Mouse (Mus musculus) limb, embryonic 14.5 days (tissue): ENCODE results near the gene Tcte2. TPM values are rescaled to one million over a fixed set of nuclear protein-coding genes. Genes with fewer than 3 reads are reported as not detected.

Experiments
- ATAC-seq: fragments of 200-750 bp; cut with Nextera tagmentation; 2 replicates; pipeline ENCODE4 v1.8.0; 2017; ENCODE audit warnings: low read depth, moderate number of reproducible peaks, moderate TSS enrichment; ENCODE audit not compliant: low FRiP score
- DNase-seq: peaks from one replicate; pipeline ENCODE4 v3.0.0-alpha.2; 2015; ENCODE audit warnings: low spot score
- H3K27ac ChIP-seq: fragments of 300-500 bp; sonication (generic); replicated peaks from 2 replicates; pipeline ENCODE4 v1.5.1; 2014; ENCODE audit warnings: low read depth, mild to moderate bottlenecking, low read length, moderate library complexity, mixed read lengths
- H3K27me3 ChIP-seq: fragments of 300-500 bp; sonication (generic); 2 replicates; pipeline ENCODE4 v1.6.1; 2014; ENCODE audit warnings: low read length, mixed read lengths; ENCODE audit not compliant: control insufficient read depth, insufficient read depth
- H3K36me3 ChIP-seq: fragments of 300-500 bp; sonication (generic); 2 replicates; pipeline ENCODE4 v1.6.1; 2014; ENCODE audit warnings: mild to moderate bottlenecking, low read length, moderate library complexity, mixed read lengths; ENCODE audit not compliant: control insufficient read depth, insufficient read depth
- H3K4me1 ChIP-seq: fragments of 300-500 bp; sonication (generic); 2 replicates; pipeline ENCODE4 v1.6.1; 2014; ENCODE audit warnings: antibody characterized with exemption, low read length, mixed read lengths; ENCODE audit not compliant: control insufficient read depth, insufficient read depth
- H3K4me2 ChIP-seq: fragments of 300-500 bp; sonication (generic); replicated peaks from 2 replicates; pipeline ENCODE4 v1.6.1; 2014; ENCODE audit warnings: low read depth, mild to moderate bottlenecking, low read length, moderate library complexity; ENCODE audit not compliant: severe bottlenecking
- H3K4me3 ChIP-seq: fragments of 300-500 bp; sonication (generic); replicated peaks from 2 replicates; pipeline ENCODE4 v1.5.1; 2014; ENCODE audit warnings: low read length
- H3K9ac ChIP-seq: fragments of 300-500 bp; sonication (generic); 2 replicates; pipeline ENCODE4 v1.6.1; 2014; ENCODE audit warnings: mild to moderate bottlenecking, low read depth, low read length, moderate library complexity; ENCODE audit not compliant: severe bottlenecking
- H3K9me3 ChIP-seq: fragments of 300-500 bp; sonication (generic); 2 replicates; pipeline ENCODE4 v1.6.1; 2016; ENCODE audit warnings: low read length; ENCODE audit not compliant: control insufficient read depth
- POLR2A ChIP-seq: fragments of 200-500 bp; IDR thresholded peaks from 2 replicates; pipeline ENCODE4 v1.8.0; 2012; ENCODE audit warnings: inconsistent platforms, mild to moderate bottlenecking, moderate library complexity, borderline replicate concordance; ENCODE audit not compliant: insufficient read depth, insufficient read length; ENCODE audit errors: extremely low read depth
- WGBS: fragments of 180-500 bp; shearing (Covaris S2); extraction: QIAGEN DNeasy Blood & Tissue Kit; methylation state at CpG from one replicate; pipeline ENCODE4 v1.1.7; 2014; 5-methylcytosine and 5-hydroxymethylcytosine counted together
- polyA plus RNA-seq, 2 experiments: library from polyadenylated mRNA; depleted of rRNA in 1 of 2; stranded (reverse) in 1 of 2; unstranded in 1 of 2; fragments of >200 nt; fragmentation: Nextera tagmentation in 1 of 2; extraction: Ambion mirVana in 1 of 2; gene quantifications; 2 replicates each; pipeline versions ENCODE4 v1.2.1 to v1.2.3; 2012 to 2014

Tcte2 gene
- polyA plus RNA-seq, 2 experiments: 4.4 to 5.2 TPM

- no peaks in the 10 kb centered on the region for H3K27me3 ChIP-seq
- no peak overlapping the region for H3K9ac ChIP-seq
- WGBS: 31% methylated on average over 4 of the region's 4 CpGs
- peaks cover 37% of the 10 kb centered on the region for H3K4me1 ChIP-seq
- DNase-seq (peak; percentile 38), ATAC-seq (no peak)
- peak overlapping the region; percentile 63 for H3K27ac ChIP-seq
- H3K4me3 ChIP-seq: no peak overlapping the region
- no peak for TF ChIP-seq POLR2A
- H3K9me3 ChIP-seq: no peaks in the 10 kb centered on the region
- no peaks in the 10 kb centered on the region for H3K36me3 ChIP-seq
- H3K4me2 ChIP-seq: no peak overlapping the region
Observed at GRCm38 (mm10) chr17:13744824-13745223, 16.8 kb downstream of the Tcte2 start.

GRCm38 (mm10) chr17:13744219-13744618 lies 17.4 kb downstream of the Tcte2 start:
- TF ChIP-seq POLR2A: no peak
- peak; percentile 71 for DNase-seq
- 0 out of 2 replicates have a peak overlapping the region, but pooled peaks have one; percentile 12 for H3K9ac ChIP-seq
- H3K9me3 ChIP-seq: no peaks in the 10 kb centered on the region
- peak overlapping the region; percentile 67; the same call in 1 of the 2 replicates for H3K27ac ChIP-seq
- H3K4me2 ChIP-seq: no peak overlapping the region
- ATAC-seq: peak; percentile 79
- H3K4me3 ChIP-seq: no peak overlapping the region
- H3K4me1 ChIP-seq: peaks cover 37% of the 10 kb centered on the region
- H3K27me3 ChIP-seq: no peaks in the 10 kb centered on the region
- WGBS: 32% methylated on average over 6 of the region's 6 CpGs
- H3K36me3 ChIP-seq: no peaks in the 10 kb centered on the region

DNA sequence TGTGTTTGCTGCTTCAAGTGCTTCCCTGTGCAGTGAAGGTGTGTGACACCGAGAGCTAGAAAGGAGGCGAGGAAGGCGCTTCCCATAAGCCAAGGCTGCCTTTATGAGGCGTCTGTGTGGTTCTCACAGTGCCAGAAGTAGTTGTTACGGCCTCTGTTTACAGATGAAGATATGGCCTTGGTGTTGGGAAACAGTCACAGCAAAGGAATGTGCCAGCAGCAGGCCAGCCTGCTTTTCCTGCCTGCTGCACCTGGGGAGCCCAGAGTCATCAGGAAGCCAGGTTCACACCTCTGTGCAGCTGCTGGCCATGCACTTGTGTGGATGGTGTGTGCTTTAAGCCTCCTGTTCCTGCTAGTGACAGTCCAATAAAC lies 17.9 kb downstream of the Tcte2 start:
- peak overlapping the region; percentile 67 for H3K27ac ChIP-seq
- no peaks in the 10 kb centered on the region for H3K36me3 ChIP-seq
- TF ChIP-seq POLR2A: no peak
- peak; percentile 66; the same call in 1 of the 2 replicates for ATAC-seq
- H3K9me3 ChIP-seq: no peaks in the 10 kb centered on the region
- no peak overlapping the region for H3K4me3 ChIP-seq
- no peak overlapping the region for H3K9ac ChIP-seq
- peak; percentile 47 for DNase-seq
- peaks cover 37% of the 10 kb centered on the region for H3K4me1 ChIP-seq
- no peaks in the 10 kb centered on the region for H3K27me3 ChIP-seq
- H3K4me2 ChIP-seq: no peak overlapping the region
- WGBS: 12% methylated on average over 5 of the region's 5 CpGs

DNA sequence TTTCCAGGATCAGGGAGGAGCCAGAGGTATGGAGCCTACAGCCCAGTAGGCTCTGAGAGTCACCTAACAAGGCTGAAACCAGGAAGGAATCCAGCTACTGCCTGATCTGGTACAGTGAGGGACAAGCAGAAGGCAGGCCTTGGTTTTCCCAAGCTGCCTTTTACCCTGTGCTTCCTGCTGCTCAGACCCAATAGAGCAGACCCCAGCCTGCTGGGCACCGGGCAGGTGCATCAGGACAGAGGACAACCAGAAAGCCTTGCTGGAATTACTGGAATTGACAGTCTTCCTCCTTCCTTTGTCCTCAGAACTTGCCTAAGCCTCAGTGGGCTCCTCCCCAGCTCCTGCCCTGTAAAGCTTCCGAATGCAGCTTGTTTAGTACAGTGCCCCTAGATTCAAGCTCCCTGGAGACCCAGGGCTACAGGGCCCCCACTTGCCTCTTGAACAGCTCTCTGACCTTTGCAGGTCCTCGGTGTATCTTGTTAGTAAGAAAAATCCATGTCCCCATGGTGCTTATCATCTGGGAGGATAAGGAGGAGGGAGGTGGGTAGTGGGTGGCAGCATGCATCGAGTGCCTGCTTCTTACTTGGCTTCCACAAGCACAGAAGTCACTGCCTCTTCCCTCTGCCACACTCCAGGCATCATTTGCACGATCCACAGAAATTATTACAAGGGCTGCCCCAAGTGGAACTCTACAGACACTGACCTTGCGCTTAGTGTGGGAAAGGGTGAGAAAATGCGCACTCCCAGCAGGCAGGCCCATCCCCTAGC lies 18.5 kb downstream of the Tcte2 start:
- Histone ChIP-seq H3K4me1 (peaks cover 37% of the 10 kb centered on the region), H3K4me3 (no peak overlapping the region), H3K27me3 (no peaks in the 10 kb centered on the region), H3K9me3 (no peaks in the 10 kb centered on the region), H3K27ac (peak overlapping the region; percentile 67), H3K9ac (no peak overlapping the region), H3K36me3 (no peaks in the 10 kb centered on the region), H3K4me2 (no peak overlapping the region)
- no peak for DNase-seq
- no peak for TF ChIP-seq POLR2A
- 41% methylated on average over 7 of the region's 7 CpGs for WGBS
- ATAC-seq: no peak

DNA sequence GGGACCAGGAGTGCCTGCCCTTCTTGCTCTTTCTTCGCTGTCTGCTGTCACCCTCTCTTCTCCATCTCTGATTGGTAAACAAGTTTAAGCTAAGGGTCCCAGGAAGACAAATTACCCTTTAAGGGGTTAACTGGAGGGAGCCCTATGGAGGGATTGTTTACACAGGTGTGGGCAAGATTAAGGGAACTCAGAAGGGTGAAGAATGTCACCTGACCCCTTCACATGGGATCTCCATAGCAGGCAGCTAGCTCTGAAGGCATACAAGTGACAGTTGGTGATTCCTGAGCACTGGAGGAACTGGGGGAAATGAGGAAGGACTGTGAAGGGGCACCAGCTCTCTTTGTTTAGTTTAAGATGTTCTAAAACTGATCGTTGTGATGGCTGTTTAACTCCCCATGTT lies 19.3 kb downstream of the Tcte2 start:
- Histone ChIP-seq H3K27ac (no peak overlapping the region), H3K4me1 (peaks cover 37% of the 10 kb centered on the region), H3K9ac (no peak overlapping the region), H3K4me2 (no peak overlapping the region), H3K36me3 (no peaks in the 10 kb centered on the region), H3K27me3 (no peaks in the 10 kb centered on the region), H3K9me3 (no peaks in the 10 kb centered on the region), H3K4me3 (no peak overlapping the region)
- TF ChIP-seq POLR2A: no peak
- 40% methylated on average over 2 of the region's 2 CpGs for WGBS
- DNase-seq (no peak), ATAC-seq (no peak)

DNA sequence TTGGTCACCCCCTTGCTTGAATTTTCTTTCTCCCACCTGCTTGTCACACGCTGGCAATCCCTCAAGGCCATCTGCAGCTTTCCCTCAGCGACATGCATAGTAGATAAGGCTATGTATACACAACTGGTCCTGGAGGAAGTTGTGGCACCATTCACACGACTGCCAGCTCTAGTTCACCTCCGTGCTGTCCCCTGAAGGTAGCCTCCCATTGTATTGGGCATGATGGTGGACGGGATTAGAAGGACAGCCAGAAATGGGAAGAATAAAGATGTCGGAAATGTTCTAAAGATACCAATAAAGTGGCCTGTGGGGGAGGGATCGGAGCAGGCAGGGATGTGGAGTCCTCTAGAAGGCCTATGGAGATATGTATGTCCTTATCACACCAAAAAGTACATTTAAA lies 20.0 kb downstream of the Tcte2 start:
- Histone ChIP-seq H3K9me3 (no peaks in the 10 kb centered on the region), H3K36me3 (no peaks in the 10 kb centered on the region), H3K4me2 (no peak overlapping the region), H3K9ac (no peak overlapping the region), H3K27me3 (no peaks in the 10 kb centered on the region), H3K4me3 (no peak overlapping the region), H3K4me1 (peaks cover 37% of the 10 kb centered on the region), H3K27ac (no peak overlapping the region)
- DNase-seq: no peak
- 87% methylated on average over 7 of the region's 7 CpGs for WGBS
- ATAC-seq: no peak
- no peak for TF ChIP-seq POLR2A
